10 mouse cellular contexts compared by ENCODE assay signal in genomic region chr4:131833971-131834609, GRCm38 (mm10). TPM values are rescaled to one million over a fixed set of nuclear protein-coding genes. Genes with fewer than 3 reads are reported as not detected.
DNase-seq lines count a peak whose midpoint lies in the region; ATAC-seq lines count a peak whose summit lies in the region.
"Had no signal": no experiment of that assay in that cellular context is flagged by ENCODE, and none has a peak within 500 bp of the region (broad histone marks: within the 10 kb centered on the region; RNA-seq: fewer than 3 reads in every experiment).

No protein-coding gene starts in this region.

- H3K36me3 ChIP-seq in midbrain, embryonic 14.5 days (ENCODE audit: control insufficient read depth, insufficient read depth, low read length): no peaks in the 10 kb centered on the region
- no peaks in the 10 kb centered on the region for H3K36me3 ChIP-seq in midbrain, embryonic 16.5 days (ENCODE audit: control insufficient read depth, insufficient read depth, low read length)
- H3K36me3 ChIP-seq in embryonic facial prominence, embryonic 15.5 days: no peaks in the 10 kb centered on the region

- no peaks in the 10 kb centered on the region for H3K9me3 ChIP-seq in midbrain, embryonic 14.5 days (ENCODE audit: control insufficient read depth, low read length)
- no peaks in the 10 kb centered on the region for H3K9me3 ChIP-seq in midbrain, embryonic 16.5 days (replicated peaks; ENCODE audit: control insufficient read depth, low read length, poor library complexity, severe bottlenecking)
- no peaks in the 10 kb centered on the region for H3K9me3 ChIP-seq in embryonic facial prominence, embryonic 15.5 days (replicated peaks)

- peak; percentile 22 for DNase-seq in gastrocnemius, postnatal 10 days
- DNase-seq in gastrocnemius, adult 18-20 months (ENCODE audit: low spot score): no peak
- peak; percentile 70 for DNase-seq in midbrain, embryonic 14.5 days
- DNase-seq in lung, postnatal 14 days: peak; percentile 55
- DNase-seq in spleen, adult 12 weeks (ENCODE audit: low spot score): no peak
- no peak for DNase-seq in B cell, adult 2 months

- H3K9ac ChIP-seq in midbrain, embryonic 14.5 days (replicated peaks; ENCODE audit: low read length): no peak overlapping the region
- no peak overlapping the region for H3K9ac ChIP-seq in midbrain, embryonic 16.5 days (ENCODE audit: low read depth, low read length)
- no peak overlapping the region for H3K9ac ChIP-seq in embryonic facial prominence, embryonic 15.5 days

- H3K4me3 ChIP-seq in midbrain, embryonic 14.5 days (replicated peaks; ENCODE audit: low read depth, low read length): no peak overlapping the region
- no peak overlapping the region for H3K4me3 ChIP-seq in midbrain, embryonic 16.5 days (ENCODE audit: low read depth, low read length)
- H3K4me3 ChIP-seq in embryonic facial prominence, embryonic 15.5 days (replicated peaks): no peak overlapping the region

- peaks cover 11% of the 10 kb centered on the region; the same call in 1 of the 2 replicates for H3K4me1 ChIP-seq in midbrain, embryonic 14.5 days (ENCODE audit: control insufficient read depth, insufficient read depth, low read length)
- H3K4me1 ChIP-seq in midbrain, embryonic 16.5 days (ENCODE audit: control insufficient read depth, insufficient read depth, low read length): peaks cover 11% of the 10 kb centered on the region
- H3K4me1 ChIP-seq in embryonic facial prominence, embryonic 15.5 days: peaks cover 60% of the 10 kb centered on the region

- no peak overlapping the region for H3K27ac ChIP-seq in midbrain, embryonic 14.5 days (replicated peaks; ENCODE audit: low read depth, low read length)
- H3K27ac ChIP-seq in midbrain, embryonic 16.5 days (ENCODE audit: low read length): no peak overlapping the region
- H3K27ac ChIP-seq in embryonic facial prominence, embryonic 15.5 days (replicated peaks): no peak overlapping the region
- H3K27ac ChIP-seq: macrophage had no signal

- 25% methylated on average over 9 of the region's 9 CpGs for WGBS in midbrain, embryonic 14.5 days
- 28% methylated on average over 9 of the region's 9 CpGs for WGBS in midbrain, embryonic 16.5 days
- 19% methylated on average over 9 of the region's 9 CpGs for WGBS in embryonic facial prominence, embryonic 15.5 days

- H3K4me2 ChIP-seq in midbrain, embryonic 14.5 days (ENCODE audit: low read length): no peak overlapping the region
- H3K4me2 ChIP-seq in midbrain, embryonic 16.5 days (ENCODE audit: low read length): no peak overlapping the region
- H3K4me2 ChIP-seq in embryonic facial prominence, embryonic 15.5 days (replicated peaks): no peak overlapping the region; the same call in 1 of the 2 replicates

- H3K27me3 ChIP-seq in midbrain, embryonic 14.5 days (ENCODE audit: control insufficient read depth, insufficient read depth, low read length): peaks cover 22% of the 10 kb centered on the region
- peaks cover 13% of the 10 kb centered on the region for H3K27me3 ChIP-seq in midbrain, embryonic 16.5 days (ENCODE audit: control insufficient read depth, insufficient read depth, low read depth, low read length)
- peaks cover 9% of the 10 kb centered on the region for H3K27me3 ChIP-seq in embryonic facial prominence, embryonic 15.5 days

- ATAC-seq in midbrain, embryonic 14.5 days (ENCODE audit: low FRiP score, low TSS enrichment): no peak
- ATAC-seq in midbrain, embryonic 16.5 days: no peak
- ATAC-seq in embryonic facial prominence, embryonic 15.5 days (ENCODE audit: insufficient number of reproducible peaks, low FRiP score, low TSS enrichment, low read depth): 0 out of 2 replicates have a peak, but pooled peaks have one; percentile 21
- ATAC-seq: Patski had no signal

RNA-seq across cellular contexts. Expression of gene Ptpru, which starts 4.0 kb away (rescaled TPM):
- 1 to 10 TPM; 1.3 to 1.8 TPM for total RNA-seq in gastrocnemius, postnatal 10 days (2021)
- 1 to 10 TPM in 1 of 2 experiments, under 1 TPM in 1; 0.71 to 1.5 TPM for total RNA-seq in gastrocnemius, adult 18-20 months (2021)
- 18.0 and 20.8 TPM in 2 replicates for polyA plus RNA-seq in midbrain, embryonic 14.5 days (2014; fragmentation: Nextera tagmentation; extraction: Ambion mirVana)
- polyA plus RNA-seq in midbrain, embryonic 16.5 days (2015; fragmentation: Nextera tagmentation; extraction: Ambion mirVana): 29.3 and 31.5 TPM in 2 replicates
- polyA plus RNA-seq in embryonic facial prominence, embryonic 15.5 days (2015; fragmentation: Nextera tagmentation; extraction: Ambion mirVana): 26.7 and 27.4 TPM in 2 replicates

RNA-seq across cellular contexts. Expression of gene Mecr, which starts 9.2 kb away (rescaled TPM):
- 10 to 100 TPM; 19.0 to 22.4 TPM for total RNA-seq in gastrocnemius, postnatal 10 days (2021)
- total RNA-seq in gastrocnemius, adult 18-20 months (2021): 10 to 100 TPM; 19.7 to 25.5 TPM
- 29.9 and 30.8 TPM in 2 replicates for polyA plus RNA-seq in midbrain, embryonic 14.5 days (2014; fragmentation: Nextera tagmentation; extraction: Ambion mirVana)
- polyA plus RNA-seq in midbrain, embryonic 16.5 days (2015; fragmentation: Nextera tagmentation; extraction: Ambion mirVana): 37.2 and 43.0 TPM in 2 replicates
- 41.9 and 49.7 TPM in 2 replicates for polyA plus RNA-seq in embryonic facial prominence, embryonic 15.5 days (2015; fragmentation: Nextera tagmentation; extraction: Ambion mirVana)

RNA-seq across cellular contexts. Expression of gene Srsf4, which starts 39.3 kb away (rescaled TPM):
- total RNA-seq in gastrocnemius, postnatal 10 days (2021): 10 to 100 TPM; 43.0 to 57.9 TPM
- total RNA-seq in gastrocnemius, adult 18-20 months (2021): 10 to 100 TPM; 28.0 TPM
- polyA plus RNA-seq in midbrain, embryonic 14.5 days (2014; fragmentation: Nextera tagmentation; extraction: Ambion mirVana): 91.8 and 121 TPM in 2 replicates
- 100 and 112 TPM in 2 replicates for polyA plus RNA-seq in midbrain, embryonic 16.5 days (2015; fragmentation: Nextera tagmentation; extraction: Ambion mirVana)
- 101 and 103 TPM in 2 replicates for polyA plus RNA-seq in embryonic facial prominence, embryonic 15.5 days (2015; fragmentation: Nextera tagmentation; extraction: Ambion mirVana)

Comparison
In these comparisons a context has a peak if more than half of its experiments do, and no peak if none do; other contexts are left out.
1. DNase-seq: peak in gastrocnemius, postnatal 10 days (single experiment), midbrain, embryonic 14.5 days (single experiment) and lung, postnatal 14 days (single experiment); none in gastrocnemius, adult 18-20 months (single experiment), spleen, adult 12 weeks (single experiment) and B cell, adult 2 months (0 of 2).